8 mouse cellular contexts compared by ENCODE assay signal in the genomic region with DNA sequence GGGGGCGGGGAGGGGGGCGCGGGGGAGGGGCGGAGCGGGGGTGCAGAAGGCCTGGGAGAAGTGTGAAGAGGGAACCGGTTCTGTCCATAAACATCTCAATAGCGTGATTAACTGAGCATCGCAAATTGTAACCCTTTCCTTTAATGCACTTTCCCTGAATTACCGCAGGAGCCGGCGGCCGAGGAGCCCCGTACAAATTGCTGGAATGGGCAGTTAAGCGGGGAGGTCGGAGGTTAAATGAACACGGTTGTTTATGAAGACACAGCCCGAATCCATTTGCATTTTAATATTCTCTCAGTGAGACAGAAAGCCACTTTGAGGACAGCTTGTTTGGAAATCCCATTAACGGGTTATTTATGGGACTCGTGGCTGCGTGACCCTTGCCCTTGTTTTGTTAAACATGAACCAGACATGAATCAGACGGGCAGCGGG.
A peak's percentile ranks its signal among the peaks of the same experiment; 100 is the strongest.
DNase-seq lines count a peak whose midpoint lies in the region; ATAC-seq lines count a peak whose summit lies in the region.

No protein-coding gene starts in this region.

- no peak overlapping the region for H3K4me3 ChIP-seq in intestine, embryonic 15.5 days (replicated peaks)
- H3K4me3 ChIP-seq in liver, embryonic 16.5 days (ENCODE audit: low read depth, low read length) = peak overlapping the region; percentile 19; the same call in 1 of the 2 replicates

- no peaks in the 10 kb centered on the region for H3K9me3 ChIP-seq in intestine, embryonic 15.5 days
- H3K9me3 ChIP-seq in liver, embryonic 16.5 days (replicated peaks; ENCODE audit: control insufficient read depth, low read length) = no peaks in the 10 kb centered on the region

- no peak for ATAC-seq in intestine, embryonic 15.5 days
- no peak for ATAC-seq in liver, embryonic 16.5 days (ENCODE audit: low read depth)

- H3K9ac ChIP-seq in intestine, embryonic 15.5 days = no peak overlapping the region
- no peak overlapping the region for H3K9ac ChIP-seq in liver, embryonic 16.5 days (ENCODE audit: low read depth, low read length)

- WGBS in intestine, embryonic 15.5 days = 2% methylated on average over 22 of the region's 22 CpGs
- WGBS in liver, embryonic 16.5 days (ENCODE audit: insufficient replicate concordance) = 3% methylated on average over 21 of the region's 22 CpGs

- peak overlapping the region; percentile 42 for H3K4me2 ChIP-seq in intestine, embryonic 15.5 days (replicated peaks)
- H3K4me2 ChIP-seq in liver, embryonic 16.5 days (ENCODE audit: low read depth, low read length) = peak overlapping the region; percentile 40

- peaks cover 4% of the 10 kb centered on the region for H3K4me1 ChIP-seq in intestine, embryonic 15.5 days (replicated peaks)
- H3K4me1 ChIP-seq in liver, embryonic 16.5 days (ENCODE audit: control insufficient read depth, low read depth, low read length) = no peaks in the 10 kb centered on the region; the same call in 1 of the 2 replicates

- no peaks in the 10 kb centered on the region for H3K36me3 ChIP-seq in intestine, embryonic 15.5 days
- H3K36me3 ChIP-seq in liver, embryonic 16.5 days (ENCODE audit: control insufficient read depth, insufficient read depth) = no peaks in the 10 kb centered on the region

- peaks cover 35% of the 10 kb centered on the region for H3K27me3 ChIP-seq in intestine, embryonic 15.5 days (replicated peaks)
- peaks cover 22% of the 10 kb centered on the region for H3K27me3 ChIP-seq in liver, embryonic 16.5 days (ENCODE audit: control insufficient read depth, insufficient read depth, low read depth, low read length)

- no peak overlapping the region for H3K27ac ChIP-seq in intestine, embryonic 15.5 days
- H3K27ac ChIP-seq in liver, embryonic 16.5 days (ENCODE audit: low read length) = no peak overlapping the region

- peak; percentile 20 for DNase-seq in urinary bladder, postnatal 14 days (ENCODE audit: low spot score)
- DNase-seq in urinary bladder, postnatal 4 days (ENCODE audit: low spot score in 2 of 2) = no peak
- DNase-seq in yolk sac, embryonic 10.5 days (ENCODE audit: low spot score) = peak; percentile 66
- no peak for DNase-seq in cerebellum, postnatal 25 days
- no peak for DNase-seq in frontal cortex, postnatal 25 days (ENCODE audit: low spot score in 2 of 2)
- no peak for DNase-seq in layer of hippocampus, adult 18-20 months (ENCODE audit: low spot score in 2 of 2)

Comparison
In these comparisons a context has a peak if more than half of its experiments do, and no peak if none do; other contexts are left out.
1. DNase-seq: peak in urinary bladder, postnatal 14 days (single experiment) and yolk sac, embryonic 10.5 days (single experiment); none in urinary bladder, postnatal 4 days (0 of 2), cerebellum, postnatal 25 days (0 of 2), frontal cortex, postnatal 25 days (0 of 2) and layer of hippocampus, adult 18-20 months (0 of 2).